Mouse (Mus musculus): Measurements from ENCODE around the gene Hba-x. TPM values are rescaled to one million over a fixed set of nuclear protein-coding genes. Genes with fewer than 3 reads are reported as not detected.
"Not testable (repeated sequence)": the region's sequence is repeated elsewhere in the genome, so short reads cannot be mapped to it uniquely, and the experiment has no call there.

Hba-x gene
- polyA plus RNA-seq, 1 experiment from 2014 or later: 47.4 TPM

DNA sequence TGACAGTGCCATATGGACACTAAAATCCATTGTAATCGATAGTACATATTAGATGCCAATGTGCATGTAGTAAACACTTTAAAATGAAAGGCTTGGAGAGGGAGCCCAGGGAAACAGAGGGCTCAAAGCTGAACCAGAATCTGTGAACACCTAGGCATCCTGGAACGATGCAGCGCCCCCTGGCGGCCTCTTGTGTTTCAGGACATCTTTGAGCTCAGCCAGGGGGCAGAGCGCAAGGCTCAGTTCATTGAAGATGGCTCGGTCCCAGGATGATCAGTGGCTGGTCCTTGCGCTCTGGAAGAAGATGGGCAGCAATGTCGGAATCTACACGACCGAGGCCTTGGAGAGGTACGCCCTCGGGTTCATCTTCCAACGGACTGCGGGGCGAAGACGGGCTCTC, 23.7 kb downstream of the Hba-x start, which contains the start of gene Hbq1a:
Gene Hbq1a (plus strand): TSS at position 205 of the 400 bp plus-strand sequence.
- not testable (repeated sequence) for H3K4me1 ChIP-seq (ENCODE audit: control insufficient read depth, low read depth, low read length); H3K27me3 ChIP-seq (ENCODE audit: control insufficient read depth, insufficient read depth, low read depth, low read length); H3K36me3 ChIP-seq (ENCODE audit: control insufficient read depth, insufficient read depth); H3K9me3 ChIP-seq (replicated peaks; ENCODE audit: control insufficient read depth, low read length); ATAC-seq (ENCODE audit: low read depth)
- H3K4me3 ChIP-seq (ENCODE audit: low read depth, low read length): peak within 1 kb of the TSS; percentile 54
- 6% methylated on average over 16 of the region's 16 CpGs for WGBS (ENCODE audit: insufficient replicate concordance)
- H3K4me2 ChIP-seq (ENCODE audit: low read depth, low read length): peak within 1 kb of the TSS; percentile 54
- peak within 1 kb of the TSS; percentile 71 for H3K27ac ChIP-seq (ENCODE audit: low read length)
- peak within 1 kb of the TSS; percentile 60 for H3K9ac ChIP-seq (ENCODE audit: low read depth, low read length)

DNA sequence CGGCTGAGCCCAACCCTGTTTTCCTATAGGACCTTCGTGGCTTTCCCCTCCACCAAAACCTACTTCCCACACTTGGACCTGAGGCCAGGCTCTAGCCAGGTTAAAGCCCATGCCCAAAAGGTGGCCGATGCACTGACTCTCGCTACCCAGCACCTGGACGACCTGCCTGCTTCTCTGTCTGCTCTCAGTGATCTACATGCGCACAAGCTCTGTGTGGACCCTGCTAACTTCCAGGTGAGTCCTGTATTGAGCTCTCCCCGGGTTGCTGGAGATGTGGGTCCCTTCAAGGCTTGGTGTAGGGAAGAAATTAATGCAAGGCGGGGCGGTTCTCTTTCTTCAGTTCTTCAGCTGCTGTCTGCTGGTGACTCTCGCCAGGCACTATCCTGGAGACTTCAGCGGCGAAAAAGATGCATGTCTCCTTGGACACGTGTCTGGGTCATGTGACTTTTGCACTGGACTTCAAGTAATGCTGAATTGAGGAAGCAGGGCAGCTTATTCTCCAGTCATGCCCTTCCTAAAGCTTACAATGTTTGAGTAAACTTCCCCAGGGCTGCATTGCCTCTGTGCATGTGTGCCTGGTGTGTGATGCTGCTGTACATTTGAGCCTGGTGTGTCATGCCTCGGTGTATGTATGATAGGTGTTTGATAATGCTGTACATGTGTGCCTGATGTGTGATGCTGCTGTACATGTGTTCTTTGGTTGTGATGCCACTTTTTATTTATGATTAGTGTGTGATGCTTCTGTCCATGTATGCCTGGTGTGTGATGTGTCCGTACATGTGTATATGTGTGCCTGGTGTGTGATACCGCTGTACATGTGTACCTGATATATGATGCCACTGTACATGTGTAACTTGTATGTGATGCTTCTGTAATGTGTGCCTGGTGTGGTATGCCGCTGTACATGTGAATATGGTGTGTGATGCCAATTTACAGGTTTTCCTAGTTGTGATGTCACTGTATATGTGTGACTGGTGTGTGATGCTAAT, 24.4 kb downstream of the Hba-x start:
- WGBS (ENCODE audit: insufficient replicate concordance): 45% methylated on average over 14 of the region's 17 CpGs
- Histone ChIP-seq H3K9ac (ENCODE audit: low read depth, low read length) (peak overlapping the region; percentile 60), H3K4me2 (ENCODE audit: low read depth, low read length) (peak overlapping the region; percentile 54), H3K4me1 (ENCODE audit: control insufficient read depth, low read depth, low read length) (peaks cover 6% of the 10 kb centered on the region), H3K4me3 (ENCODE audit: low read depth, low read length) (peak overlapping the region; percentile 54), H3K27me3 (ENCODE audit: control insufficient read depth, insufficient read depth, low read depth, low read length) (0 out of 2 replicates have a peak, but pooled peaks cover 8% of the 10 kb centered on the region), H3K27ac (ENCODE audit: low read length) (peak overlapping the region; percentile 71), H3K9me3 (replicated peaks; ENCODE audit: control insufficient read depth, low read length) (no peaks in the 10 kb centered on the region), H3K36me3 (ENCODE audit: control insufficient read depth, insufficient read depth) (peaks cover 2% of the 10 kb centered on the region; the same call in 1 of the 2 replicates)
- ATAC-seq (ENCODE audit: low read depth): no peak

DNA sequence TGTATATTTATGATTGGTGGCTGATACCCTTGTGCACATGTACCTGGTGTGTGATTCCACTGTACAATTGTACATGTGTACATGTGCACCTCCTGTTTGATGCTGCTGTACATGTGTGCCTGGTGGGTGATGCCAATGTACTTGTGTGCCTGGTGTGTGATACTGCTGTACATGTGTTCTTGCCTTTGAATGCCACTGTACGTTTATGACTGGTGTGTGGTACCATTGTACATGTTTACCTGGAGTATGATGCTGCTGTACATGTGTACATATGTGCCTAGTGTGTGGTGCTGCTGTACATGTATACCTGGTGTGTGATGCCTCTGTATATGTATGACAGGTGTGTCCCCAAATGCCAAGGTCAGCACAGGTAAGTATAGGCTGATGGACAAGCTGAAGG, 25.3 kb downstream of the Hba-x start:
- 73% methylated on average over 1 of the region's 1 CpGs for WGBS (ENCODE audit: insufficient replicate concordance)
- Histone ChIP-seq H3K27ac (ENCODE audit: low read length) (no peak overlapping the region), H3K36me3 (ENCODE audit: control insufficient read depth, insufficient read depth) (peaks cover 2% of the 10 kb centered on the region; the same call in 1 of the 2 replicates), H3K9ac (ENCODE audit: low read depth, low read length) (peak overlapping the region; percentile 60), H3K4me3 (ENCODE audit: low read depth, low read length) (peak overlapping the region; percentile 54), H3K4me2 (ENCODE audit: low read depth, low read length) (peak overlapping the region; percentile 54; the same call in 1 of the 2 replicates), H3K4me1 (ENCODE audit: control insufficient read depth, low read depth, low read length) (peaks cover 6% of the 10 kb centered on the region), H3K27me3 (ENCODE audit: control insufficient read depth, insufficient read depth, low read depth, low read length) (0 out of 2 replicates have a peak, but pooled peaks cover 8% of the 10 kb centered on the region), H3K9me3 (replicated peaks; ENCODE audit: control insufficient read depth, low read length) (no peaks in the 10 kb centered on the region)
- ATAC-seq (ENCODE audit: low read depth): no peak

DNA sequence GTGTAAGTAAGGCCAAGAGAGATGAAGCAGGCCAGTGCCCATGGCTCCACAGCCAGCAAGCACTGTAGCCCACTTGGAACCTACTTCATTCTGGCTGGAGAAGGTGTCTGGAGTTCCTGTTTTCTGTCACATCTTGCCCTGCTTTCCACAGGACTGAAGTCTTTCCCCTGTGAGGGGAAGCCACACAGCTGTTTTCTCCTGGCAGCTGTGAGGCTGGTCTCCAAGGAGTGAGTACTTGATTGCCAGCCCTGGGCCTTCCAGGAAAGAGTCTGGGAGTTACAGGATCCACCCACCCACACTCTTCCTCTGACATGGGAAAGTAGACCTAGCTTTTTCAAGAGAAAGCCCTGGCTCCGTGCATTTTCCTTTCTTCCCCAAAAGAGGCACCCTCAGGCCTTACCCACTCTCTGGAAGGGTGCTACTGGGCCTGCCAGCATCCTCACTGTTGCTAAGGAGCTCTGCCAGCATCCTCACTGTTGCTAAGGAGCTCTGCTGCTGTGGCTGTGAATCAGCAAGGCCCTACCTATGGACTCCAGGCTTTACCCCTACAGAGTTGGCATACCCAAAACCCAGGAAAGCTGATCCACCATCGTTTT, 26.7 kb downstream of the Hba-x start:
- ATAC-seq (ENCODE audit: low read depth): no peak
- H3K27ac ChIP-seq (ENCODE audit: low read length): no peak overlapping the region
- H3K4me2 ChIP-seq (ENCODE audit: low read depth, low read length): no peak overlapping the region
- H3K4me3 ChIP-seq (ENCODE audit: low read depth, low read length): no peak overlapping the region
- H3K9me3 ChIP-seq (replicated peaks; ENCODE audit: control insufficient read depth, low read length): no peaks in the 10 kb centered on the region
- peaks cover 15% of the 10 kb centered on the region for H3K4me1 ChIP-seq (ENCODE audit: control insufficient read depth, low read depth, low read length)
- H3K27me3 ChIP-seq (ENCODE audit: control insufficient read depth, insufficient read depth, low read depth, low read length): 0 out of 2 replicates have a peak, but pooled peaks cover 8% of the 10 kb centered on the region
- peaks cover 2% of the 10 kb centered on the region; the same call in 1 of the 2 replicates for H3K36me3 ChIP-seq (ENCODE audit: control insufficient read depth, insufficient read depth)
- H3K9ac ChIP-seq (ENCODE audit: low read depth, low read length): no peak overlapping the region
- 34% methylated on average over 2 of the region's 2 CpGs for WGBS (ENCODE audit: insufficient replicate concordance)

DNA sequence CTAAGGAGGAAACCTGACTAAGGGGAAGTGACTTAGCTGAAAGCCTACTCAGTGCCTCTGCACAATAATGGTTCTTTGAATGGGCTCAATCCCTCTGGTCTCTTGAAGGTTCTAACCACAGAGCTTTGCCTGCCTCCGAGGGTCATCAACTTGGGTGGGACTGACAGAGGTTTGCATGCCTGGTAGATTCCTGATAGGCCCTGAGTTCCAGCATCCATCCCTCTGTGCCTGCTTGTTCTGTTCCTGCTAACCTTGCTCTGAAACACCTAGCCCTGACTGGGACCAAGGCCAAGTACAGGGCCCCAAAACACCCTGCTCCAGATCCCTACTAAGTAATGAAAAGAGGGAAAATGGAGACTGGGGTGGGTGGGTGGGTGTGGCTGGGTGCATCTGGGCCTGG, 27.3 kb downstream of the Hba-x start:
- ATAC-seq (ENCODE audit: low read depth): no peak
- Histone ChIP-seq H3K27ac (ENCODE audit: low read length) (no peak overlapping the region), H3K27me3 (ENCODE audit: control insufficient read depth, insufficient read depth, low read depth, low read length) (0 out of 2 replicates have a peak, but pooled peaks cover 8% of the 10 kb centered on the region), H3K4me2 (ENCODE audit: low read depth, low read length) (no peak overlapping the region), H3K36me3 (ENCODE audit: control insufficient read depth, insufficient read depth) (peaks cover 2% of the 10 kb centered on the region; the same call in 1 of the 2 replicates), H3K4me1 (ENCODE audit: control insufficient read depth, low read depth, low read length) (peaks cover 15% of the 10 kb centered on the region), H3K9ac (ENCODE audit: low read depth, low read length) (no peak overlapping the region), H3K4me3 (ENCODE audit: low read depth, low read length) (no peak overlapping the region), H3K9me3 (replicated peaks; ENCODE audit: control insufficient read depth, low read length) (no peaks in the 10 kb centered on the region)
- WGBS (ENCODE audit: insufficient replicate concordance): 78% methylated on average over 1 of the region's 1 CpGs

DNA sequence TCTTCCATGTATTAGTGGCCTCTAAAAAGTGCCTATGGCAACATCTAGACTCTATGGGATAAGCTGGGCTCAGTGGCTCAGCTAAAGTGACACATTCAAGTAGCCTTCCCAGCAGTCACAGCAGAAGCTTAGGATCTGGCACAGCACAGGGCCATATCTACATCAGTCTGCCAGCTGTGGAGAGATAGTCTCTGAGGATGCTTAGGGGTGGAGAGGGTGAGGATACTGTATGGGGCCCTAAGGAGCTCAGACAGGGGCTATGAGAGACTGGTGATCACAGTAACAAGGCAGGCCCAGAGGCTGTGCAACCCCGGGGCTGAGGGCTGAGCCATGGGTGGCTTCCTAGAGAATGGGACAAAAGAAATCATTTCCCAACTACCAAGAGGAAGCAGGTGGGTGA, 30.8 kb downstream of the Hba-x start:
- ATAC-seq (ENCODE audit: low read depth): peak; percentile 46; the same call in 1 of the 2 replicates
- Histone ChIP-seq H3K36me3 (ENCODE audit: control insufficient read depth, insufficient read depth) (peaks cover 2% of the 10 kb centered on the region; the same call in 1 of the 2 replicates), H3K4me2 (ENCODE audit: low read depth, low read length) (no peak overlapping the region), H3K4me3 (ENCODE audit: low read depth, low read length) (no peak overlapping the region), H3K9me3 (replicated peaks; ENCODE audit: control insufficient read depth, low read length) (no peaks in the 10 kb centered on the region), H3K27me3 (ENCODE audit: control insufficient read depth, insufficient read depth, low read depth, low read length) (no peaks in the 10 kb centered on the region), H3K4me1 (ENCODE audit: control insufficient read depth, low read depth, low read length) (peaks cover 9% of the 10 kb centered on the region), H3K9ac (ENCODE audit: low read depth, low read length) (no peak overlapping the region), H3K27ac (ENCODE audit: low read length) (no peak overlapping the region)
- 59% methylated on average over 1 of the region's 1 CpGs for WGBS (ENCODE audit: insufficient replicate concordance)

DNA sequence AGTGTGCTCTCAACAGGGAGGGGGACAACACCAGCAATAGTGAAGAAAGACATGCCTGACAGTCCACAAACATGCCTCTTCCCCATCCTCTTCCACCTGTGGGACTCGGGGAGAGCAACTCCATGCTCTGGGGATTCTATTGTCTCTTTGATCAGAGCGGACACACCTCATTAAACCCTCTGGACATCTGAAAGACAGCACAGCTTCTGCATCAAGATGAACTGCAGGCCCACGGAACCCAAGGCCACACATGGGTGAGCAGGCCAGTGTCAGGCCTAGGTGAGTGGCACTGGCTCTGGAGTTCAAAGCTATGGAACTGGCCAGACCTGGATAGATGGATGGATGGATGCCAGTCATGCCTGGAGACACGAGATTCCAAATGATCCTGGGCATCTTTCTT, 33.2 kb downstream of the Hba-x start:
- Histone ChIP-seq H3K9me3 (replicated peaks; ENCODE audit: control insufficient read depth, low read length) (no peaks in the 10 kb centered on the region), H3K9ac (ENCODE audit: low read depth, low read length) (no peak overlapping the region), H3K4me3 (ENCODE audit: low read depth, low read length) (no peak overlapping the region), H3K36me3 (ENCODE audit: control insufficient read depth, insufficient read depth) (no peaks in the 10 kb centered on the region), H3K27me3 (ENCODE audit: control insufficient read depth, insufficient read depth, low read depth, low read length) (no peaks in the 10 kb centered on the region), H3K4me2 (ENCODE audit: low read depth, low read length) (no peak overlapping the region), H3K4me1 (ENCODE audit: control insufficient read depth, low read depth, low read length) (peaks cover 9% of the 10 kb centered on the region), H3K27ac (ENCODE audit: low read length) (no peak overlapping the region)
- no peak for ATAC-seq (ENCODE audit: low read depth)
- 60% methylated on average over 4 of the region's 4 CpGs for WGBS (ENCODE audit: insufficient replicate concordance)

DNA sequence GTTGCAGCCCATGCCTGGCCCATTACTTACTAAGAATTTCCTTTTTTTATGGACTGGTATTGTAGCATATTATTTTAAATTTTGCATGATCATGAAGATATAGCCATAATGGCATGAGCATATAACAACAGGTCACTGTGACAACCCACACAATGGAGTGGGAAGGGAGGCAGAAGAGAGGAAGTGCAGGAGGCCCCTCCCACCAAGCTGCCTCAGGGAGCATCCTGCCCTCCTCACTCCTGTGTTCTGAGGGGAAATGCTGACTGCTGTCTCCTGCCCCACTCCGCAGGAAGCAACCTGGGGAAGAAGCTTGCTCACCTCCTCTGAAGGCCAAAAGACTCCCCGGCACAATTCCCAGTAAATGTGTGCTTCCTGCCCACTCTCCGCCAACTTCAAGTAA, 33.7 kb downstream of the Hba-x start:
- H3K9ac ChIP-seq (ENCODE audit: low read depth, low read length): no peak overlapping the region
- peaks cover 9% of the 10 kb centered on the region for H3K4me1 ChIP-seq (ENCODE audit: control insufficient read depth, low read depth, low read length)
- H3K4me3 ChIP-seq (ENCODE audit: low read depth, low read length): no peak overlapping the region
- H3K9me3 ChIP-seq (replicated peaks; ENCODE audit: control insufficient read depth, low read length): no peaks in the 10 kb centered on the region
- 49% methylated on average over 3 of the region's 3 CpGs for WGBS (ENCODE audit: insufficient replicate concordance)
- H3K36me3 ChIP-seq (ENCODE audit: control insufficient read depth, insufficient read depth): no peaks in the 10 kb centered on the region
- H3K27me3 ChIP-seq (ENCODE audit: control insufficient read depth, insufficient read depth, low read depth, low read length): no peaks in the 10 kb centered on the region
- H3K27ac ChIP-seq (ENCODE audit: low read length): no peak overlapping the region
- no peak for ATAC-seq (ENCODE audit: low read depth)
- no peak overlapping the region for H3K4me2 ChIP-seq (ENCODE audit: low read depth, low read length)
